Mouse (Mus musculus) liver, adult 2 months (tissue): ENCODE measurements at regions not wholly inside any gene's neighbourhood (a gene's known extent, or its start where the extent isn't known, plus 50 kb on each side); places are given as distances from the start of the nearest gene placed in this dataset.

Experiments used
- CTCF ChIP-seq: fragments of 200-500 bp; IDR thresholded peaks from 2 replicates; pipeline ENCODE4 v1.5.1; 2011; ENCODE audit warnings: low read depth, low read length, control low read depth
- POLR2A ChIP-seq: fragments of 200-500 bp; IDR thresholded peaks from 2 replicates; pipeline ENCODE4 v1.6.1; 2011; ENCODE audit warnings: low read length, control low read depth; ENCODE audit not compliant: insufficient read depth; ENCODE audit errors: extremely low read depth

GRCm38 (mm10) chr10:37221730-37222129, 83.0 kb upstream of the Marcks start:
- TF ChIP-seq CTCF (no peak), POLR2A (no peak)
